Mouse (Mus musculus): ENCODE measurements around the gene Mtch1.

Mtch1 gene

DNA sequence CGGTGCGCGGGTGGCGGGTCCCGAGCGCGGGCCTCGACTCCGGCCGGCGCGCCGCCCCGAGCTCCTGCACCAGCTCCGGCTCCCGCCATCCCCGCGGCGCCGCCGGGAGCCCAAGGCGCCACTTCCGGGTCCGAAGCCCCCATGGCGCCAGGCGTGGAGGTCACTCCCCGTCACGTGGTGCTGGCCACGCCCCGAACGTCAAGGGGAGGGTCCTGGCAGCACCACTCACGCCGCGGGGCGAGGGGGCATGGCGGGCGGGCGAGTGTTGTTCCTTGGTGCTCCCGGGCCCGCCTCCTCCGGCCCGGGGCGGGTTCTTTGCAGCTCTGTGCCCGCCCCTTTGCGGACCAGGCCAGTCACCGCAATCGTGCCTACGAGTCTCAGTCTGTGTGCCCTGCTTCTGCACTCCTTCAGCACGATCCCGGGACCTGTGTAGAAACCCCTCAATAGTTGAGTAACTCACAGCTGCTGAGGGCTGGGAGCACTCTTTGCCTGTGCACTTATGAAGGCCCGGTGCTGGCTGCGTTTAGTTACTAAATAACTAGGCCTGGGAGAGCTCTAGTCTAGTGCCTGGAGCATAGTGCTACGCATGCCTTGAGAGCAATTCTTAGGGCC lies at the start of gene Mtch1:
Gene Mtch1 (minus strand): TSS at position 290 of the 612 bp plus-strand sequence.
- in situ Hi-C loops (cut with MboI) = no loop called here

GRCm38 (mm10) chr17:29396821-29397242 lies 49.1 kb upstream of the Mtch1 start:
- in situ Hi-C loops (cut with MboI) = loop anchor here (5.0 kb wide), 2 partner anchors 35 to 95 kb away; partner anchors contain the start of gene Pim1

GRCm38 (mm10) chr17:29396056-29396799 lies 48.5 kb upstream of the Mtch1 start:
- in situ Hi-C loops (cut with MboI) = loop anchor here (5.0 kb wide), 2 partner anchors 36 to 96 kb away; partner anchors contain the start of gene Pim1

GRCm38 (mm10) chr17:29395381-29395780 lies 47.6 kb upstream of the Mtch1 start:
- in situ Hi-C loops (cut with MboI) = loop anchor here (5.0 kb wide), 2 partner anchors 37 to 97 kb away; partner anchors contain the start of gene Pim1

- in situ Hi-C loops (cut with MboI) = loop anchor here (5.0 kb wide), 2 partner anchors 38 to 98 kb away; partner anchors contain the start of gene Pim1
Measured at GRCm38 (mm10) chr17:29394761-29395160, 47.0 kb upstream of the Mtch1 start.

DNA sequence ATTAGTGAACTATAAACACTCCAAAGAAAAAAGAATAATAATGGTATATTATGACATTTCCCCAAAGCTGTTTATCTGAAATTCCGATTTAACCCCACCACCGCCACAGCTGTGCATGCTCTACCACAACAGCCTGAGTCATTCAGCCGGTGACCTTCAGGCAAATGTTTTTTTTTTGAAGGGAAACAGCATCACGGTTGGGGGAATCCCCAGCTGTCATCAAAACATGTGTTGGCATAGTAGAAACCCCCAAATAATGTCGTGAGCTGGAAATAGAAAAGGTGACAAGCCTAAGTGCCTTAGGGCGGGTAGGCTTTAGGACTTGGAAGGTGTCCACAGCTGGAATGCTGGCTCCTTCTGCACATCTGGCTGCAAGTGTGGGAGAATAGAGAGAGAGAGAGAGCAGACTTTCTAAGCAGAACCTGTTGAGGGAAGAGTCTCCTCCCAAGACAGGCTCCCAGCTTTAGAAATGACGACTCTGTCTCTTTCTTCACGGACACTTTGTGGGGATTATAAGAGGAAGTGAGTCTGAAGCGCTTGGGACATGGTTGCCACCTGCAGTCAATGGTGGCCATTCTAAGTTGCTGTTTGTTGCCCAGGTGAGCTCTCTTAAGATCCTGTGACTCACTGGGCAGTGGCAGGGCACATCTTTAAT lies 46.5 kb upstream of the Mtch1 start:
- in situ Hi-C loops (cut with MboI) = no loop called here

- in situ Hi-C loops (cut with MboI) = no loop called here
Measured at GRCm38 (mm10) chr17:29393335-29394089, 45.8 kb upstream of the Mtch1 start.

GRCm38 (mm10) chr17:29391280-29391679 lies 43.5 kb upstream of the Mtch1 start:
- in situ Hi-C loops (cut with MboI) = no loop called here

DNA sequence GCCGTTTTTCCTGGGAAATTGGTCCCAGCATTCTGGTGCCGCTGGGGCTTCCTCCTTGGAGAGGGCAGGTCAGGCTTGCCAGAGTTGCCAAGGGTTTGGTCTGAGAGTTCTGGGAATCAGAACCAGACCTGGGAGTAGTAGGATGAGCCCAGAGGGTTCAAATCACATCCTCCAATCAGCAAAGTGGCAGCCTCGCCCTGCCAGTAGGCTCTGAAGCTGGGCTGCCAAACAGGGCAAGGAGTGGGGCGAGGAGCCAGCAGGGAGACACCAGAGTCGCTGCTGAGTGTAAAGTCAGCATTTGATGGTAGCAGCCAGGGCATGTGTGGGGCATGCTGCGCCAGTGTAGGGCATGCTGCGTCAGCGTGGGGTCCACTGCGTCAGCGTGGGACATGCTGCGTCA lies 41.2 kb upstream of the Mtch1 start:
- in situ Hi-C loops (cut with MboI) = no loop called here

GRCm38 (mm10) chr17:29385746-29386145 lies 38.0 kb upstream of the Mtch1 start:
- in situ Hi-C loops (cut with MboI) = no loop called here

- in situ Hi-C loops (cut with MboI) = loop anchor here (5.0 kb wide), 1 partner anchor 127 kb away; no protein-coding TSS in a partner anchor
Measured at GRCm38 (mm10) chr17:29384850-29385438, 37.2 kb upstream of the Mtch1 start.

DNA sequence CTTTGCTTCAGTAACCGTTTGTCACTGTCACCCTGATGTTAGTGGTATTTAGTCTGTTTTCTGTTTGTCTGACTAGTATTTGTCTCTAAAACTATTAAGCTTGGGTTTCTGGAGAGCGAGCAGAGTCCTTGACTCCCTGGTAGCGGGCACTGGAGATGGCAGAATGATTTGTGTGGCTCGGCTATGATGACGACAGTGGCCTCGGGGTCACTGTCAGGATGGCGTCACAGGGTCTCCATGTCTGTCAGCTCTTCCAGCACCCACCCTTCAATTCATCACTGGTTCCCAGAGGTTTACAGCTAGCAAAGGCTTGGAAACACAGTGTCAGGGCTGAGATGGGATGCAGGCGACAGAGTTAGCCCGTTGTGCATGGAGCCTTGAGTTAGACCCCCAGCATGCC lies 36.2 kb upstream of the Mtch1 start:
- in situ Hi-C loops (cut with MboI) = loop anchor here (5.0 kb wide), 1 partner anchor 128 kb away; no protein-coding TSS in a partner anchor

- in situ Hi-C loops (cut with MboI) = loop anchor here (5.0 kb wide), 1 partner anchor 130 kb away; no protein-coding TSS in a partner anchor
Measured at GRCm38 (mm10) chr17:29382417-29382816, 34.7 kb upstream of the Mtch1 start.

DNA sequence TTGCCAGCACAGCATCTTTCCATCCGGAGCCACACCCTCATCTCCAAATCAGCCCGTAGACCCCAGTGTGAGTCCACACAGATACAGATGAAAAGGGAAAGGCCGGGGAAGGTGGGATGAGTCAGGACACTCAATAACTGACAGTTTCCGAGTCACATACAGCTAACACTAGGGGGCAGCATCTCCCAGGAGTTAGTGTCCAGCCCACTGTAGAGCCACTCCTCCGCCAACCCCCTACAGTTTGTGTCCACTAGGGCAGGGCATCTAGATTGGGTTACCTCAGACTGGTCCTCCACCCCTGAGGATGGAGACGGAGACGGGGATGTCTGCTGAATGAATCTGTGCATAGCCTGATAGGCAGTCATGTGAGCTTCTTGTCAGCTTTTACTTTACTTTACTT lies 33.7 kb upstream of the Mtch1 start:
- in situ Hi-C loops (cut with MboI) = loop anchor here (5.0 kb wide), 1 partner anchor 131 kb away; no protein-coding TSS in a partner anchor

DNA sequence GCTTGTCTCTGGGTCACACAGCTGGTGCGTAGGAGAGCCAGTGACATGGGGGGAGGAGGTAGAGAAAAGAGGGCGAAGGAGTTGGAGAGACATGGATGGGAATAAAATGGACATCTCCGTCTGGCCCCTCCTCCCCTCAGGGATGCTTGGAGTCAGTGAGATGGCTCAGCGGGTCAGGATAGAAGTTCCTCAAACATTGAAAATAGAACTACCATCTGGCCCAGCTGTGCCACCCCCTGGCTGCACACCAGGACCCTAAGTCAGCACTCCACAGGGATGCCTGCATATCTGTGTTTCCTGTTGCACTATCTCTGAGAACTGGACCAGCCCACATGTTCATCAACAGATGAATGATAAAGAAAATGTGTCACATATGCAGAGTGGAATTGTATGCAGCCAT lies 32.5 kb upstream of the Mtch1 start:
- in situ Hi-C loops (cut with MboI) = loop anchor here (5.0 kb wide), 1 partner anchor 132 kb away; no protein-coding TSS in a partner anchor

- in situ Hi-C loops (cut with MboI) = loop anchor here (10.0 kb wide), 1 partner anchor 333 kb away; no protein-coding TSS in a partner anchor
Measured at GRCm38 (mm10) chr17:29378056-29378455, 30.3 kb upstream of the Mtch1 start.

GRCm38 (mm10) chr17:29375871-29376270 lies 28.1 kb upstream of the Mtch1 start:
- in situ Hi-C loops (cut with MboI) = loop anchor here (10.0 kb wide), 1 partner anchor 331 kb away; no protein-coding TSS in a partner anchor

- in situ Hi-C loops (cut with MboI) = loop anchor here (5.0 to 10.0 kb wide), 2 partner anchors 109 to 326 kb away; partner anchors contain the start of gene Ppil1
Measured at GRCm38 (mm10) chr17:29370984-29371723, 23.4 kb upstream of the Mtch1 start.

DNA sequence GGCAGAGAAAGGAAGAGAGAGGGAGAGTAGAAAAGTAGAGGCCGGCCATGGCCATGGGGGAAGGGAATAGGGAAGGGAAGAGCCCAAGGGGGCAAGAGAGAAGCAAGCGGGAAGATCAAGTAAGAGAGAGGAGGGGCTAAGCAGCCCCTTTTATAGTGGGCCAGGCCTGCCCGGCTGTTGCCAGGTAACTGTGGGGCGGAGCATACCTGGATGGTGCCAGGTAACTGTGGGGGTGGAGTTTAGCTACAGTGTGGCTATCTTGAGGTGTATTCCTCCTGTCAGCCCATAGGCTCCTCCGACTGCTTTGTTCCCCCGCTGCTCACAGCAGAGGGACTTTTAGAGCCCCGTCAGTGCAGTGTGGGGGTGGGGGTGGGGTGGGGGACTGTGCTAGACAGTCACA lies 21.0 kb upstream of the Mtch1 start:
- in situ Hi-C loops (cut with MboI) = no loop called here

- in situ Hi-C loops (cut with MboI) = no loop called here
Measured at GRCm38 (mm10) chr17:29365105-29365621, 17.4 kb upstream of the Mtch1 start.

Measured in mature B cell (primary cell).